Mouse (Mus musculus) olfactory bulb, adult 2 months (tissue): Measurements from ENCODE around the gene Cx3cl1.

Experiments used
- CTCF ChIP-seq: fragments of 200-500 bp; IDR thresholded peaks from 2 replicates; pipeline ENCODE4 v1.5.1; 2012; ENCODE audit warnings: low read depth, mild to moderate bottlenecking, low read length, moderate library complexity; ENCODE audit not compliant: insufficient read depth
- POLR2A ChIP-seq: fragments of 200-500 bp; IDR thresholded peaks from 2 replicates; pipeline ENCODE4 v1.6.1; 2012; ENCODE audit warnings: mild to moderate bottlenecking, low read depth, low read length, moderate library complexity; ENCODE audit not compliant: insufficient read depth

- 0 out of 2 replicates have a peak, but pooled peaks have one; percentile 10 for TF ChIP-seq CTCF
- TF ChIP-seq POLR2A, result no peak
These were observed 40.9 kb downstream of the Cx3cl1 start for GRCm38 (mm10) chr8:94812645-94813098.
